Mouse (Mus musculus) neural tube, embryonic 11.5 days (tissue): ENCODE results near the gene CN725425. TPM values are rescaled to one million over a fixed set of nuclear protein-coding genes. Genes with fewer than 3 reads are reported as not detected.
A peak's percentile ranks its signal among the peaks of the same experiment; 100 is the strongest.

Source experiments
- ATAC-seq: fragments of 200-750 bp; cut with Nextera tagmentation; 2 replicates; pipeline ENCODE4 v1.8.0; 2017; ENCODE audit warnings: moderate number of reproducible peaks, mild to moderate bottlenecking, moderate TSS enrichment, moderate library complexity; ENCODE audit not compliant: insufficient read depth, low FRiP score, low TSS enrichment
- DNase-seq: peaks from one replicate; pipeline ENCODE4 v3.0.0-alpha.2; 2015; ENCODE audit warnings: low spot score
- H3K27ac ChIP-seq: fragments of 300-500 bp; sonication (generic); 2 replicates; pipeline ENCODE4 v1.5.1; 2014; ENCODE audit warnings: low read depth, mild to moderate bottlenecking, low read length
- H3K27me3 ChIP-seq: fragments of 300-500 bp; sonication (generic); 2 replicates; pipeline ENCODE4 v1.6.1; 2014; ENCODE audit warnings: mild to moderate bottlenecking, low read length, mixed read lengths; ENCODE audit not compliant: control insufficient read depth, insufficient read depth
- H3K36me3 ChIP-seq: fragments of 300-500 bp; sonication (generic); 2 replicates; pipeline ENCODE4 v1.6.1; 2014; ENCODE audit warnings: mild to moderate bottlenecking, low read length, moderate library complexity, mixed read lengths; ENCODE audit not compliant: control insufficient read depth, insufficient read depth
- H3K4me1 ChIP-seq: fragments of 300-500 bp; sonication (generic); 2 replicates; pipeline ENCODE4 v1.6.1; 2014; ENCODE audit warnings: low read length, mixed read lengths; ENCODE audit not compliant: control insufficient read depth, insufficient read depth
- H3K4me2 ChIP-seq: fragments of 300-500 bp; sonication (generic); 2 replicates; pipeline ENCODE4 v1.6.1; 2014; ENCODE audit warnings: low read depth, mild to moderate bottlenecking, moderate library complexity
- H3K4me3 ChIP-seq: fragments of 300-500 bp; sonication (generic); 2 replicates; pipeline ENCODE4 v1.5.1; 2014; ENCODE audit warnings: low read depth, low read length
- H3K9ac ChIP-seq: fragments of 300-500 bp; sonication (generic); 2 replicates; pipeline ENCODE4 v1.6.1; 2014; ENCODE audit warnings: mild to moderate bottlenecking, low read length
- H3K9me3 ChIP-seq: fragments of 300-500 bp; sonication (generic); 2 replicates; pipeline ENCODE4 v1.6.1; 2016; ENCODE audit warnings: low read length; ENCODE audit not compliant: control insufficient read depth
- WGBS: fragments of 180-500 bp; shearing (Covaris S2); extraction: QIAGEN DNeasy Blood & Tissue Kit; methylation state at CpG from one replicate; pipeline ENCODE4 v1.1.7; 2014; 5-methylcytosine and 5-hydroxymethylcytosine counted together
- polyA plus RNA-seq: library from polyadenylated mRNA; unstranded; fragments of >200 nt; fragmentation: Nextera tagmentation; extraction: Ambion mirVana; gene quantifications from 2 replicates; pipeline ENCODE4 v1.2.1, GENCODE M21; 2014

The CN725425 gene
- polyA plus RNA-seq, 1 experiment from 2014 or later, result not detected

DNA sequence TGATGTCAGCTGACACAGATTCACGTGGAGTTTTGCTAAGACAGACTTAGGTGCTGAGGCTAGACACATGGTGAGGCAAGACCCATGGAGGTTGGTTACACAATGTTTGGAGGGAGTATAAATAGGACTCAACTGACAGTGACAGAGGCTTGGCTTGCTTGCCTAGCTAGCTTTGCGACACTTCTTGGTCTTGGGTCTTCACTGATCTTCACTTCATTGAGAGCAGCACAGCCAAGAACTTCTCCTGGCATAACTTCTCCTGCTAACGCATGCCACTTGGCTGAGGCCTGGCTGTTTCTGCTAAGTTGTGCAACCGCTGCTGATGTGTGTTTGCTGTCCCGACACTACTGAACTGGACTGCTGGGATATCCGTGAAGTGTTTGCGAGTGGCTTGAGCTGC, 83.5 kb downstream of the CN725425 start:
- no peak for DNase-seq
- Histone ChIP-seq H3K27me3 (no peaks in the 10 kb centered on the region), H3K27ac (no peak overlapping the region), H3K4me2 (no peak overlapping the region), H3K4me3 (no peak overlapping the region), H3K9me3 (no peaks in the 10 kb centered on the region), H3K4me1 (no peaks in the 10 kb centered on the region), H3K36me3 (no peaks in the 10 kb centered on the region), H3K9ac (no peak overlapping the region)
- ATAC-seq, result no peak
- 94% methylated on average over 7 of the region's 7 CpGs for WGBS

DNA sequence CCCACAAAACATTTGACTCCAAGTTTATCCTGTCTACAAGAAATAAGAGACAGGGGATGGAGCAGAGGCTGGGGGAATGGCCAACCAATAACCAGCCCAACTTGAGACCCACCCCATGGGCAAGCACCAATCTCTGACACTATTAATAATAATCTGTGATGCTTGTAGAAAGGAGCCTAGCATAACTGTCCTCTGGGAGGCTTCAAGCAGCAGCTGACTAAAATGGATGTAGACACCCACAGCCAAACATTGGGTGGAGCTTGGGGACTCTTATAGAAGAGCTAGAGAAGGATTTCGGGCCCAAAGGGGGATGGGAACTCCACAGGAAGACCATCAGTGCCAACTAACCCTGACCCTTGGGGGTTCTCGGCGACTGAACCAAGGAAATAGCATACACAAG, 84.1 kb downstream of the CN725425 start:
- H3K4me2 ChIP-seq, result no peak overlapping the region
- WGBS, result 94% methylated on average over 3 of the region's 3 CpGs
- no peak for DNase-seq
- ATAC-seq, result no peak
- H3K4me3 ChIP-seq, result no peak overlapping the region
- H3K4me1 ChIP-seq, result no peaks in the 10 kb centered on the region
- H3K9me3 ChIP-seq, result no peaks in the 10 kb centered on the region
- H3K27ac ChIP-seq, result no peak overlapping the region
- H3K27me3 ChIP-seq, result no peaks in the 10 kb centered on the region
- H3K9ac ChIP-seq, result no peak overlapping the region
- no peaks in the 10 kb centered on the region for H3K36me3 ChIP-seq

DNA sequence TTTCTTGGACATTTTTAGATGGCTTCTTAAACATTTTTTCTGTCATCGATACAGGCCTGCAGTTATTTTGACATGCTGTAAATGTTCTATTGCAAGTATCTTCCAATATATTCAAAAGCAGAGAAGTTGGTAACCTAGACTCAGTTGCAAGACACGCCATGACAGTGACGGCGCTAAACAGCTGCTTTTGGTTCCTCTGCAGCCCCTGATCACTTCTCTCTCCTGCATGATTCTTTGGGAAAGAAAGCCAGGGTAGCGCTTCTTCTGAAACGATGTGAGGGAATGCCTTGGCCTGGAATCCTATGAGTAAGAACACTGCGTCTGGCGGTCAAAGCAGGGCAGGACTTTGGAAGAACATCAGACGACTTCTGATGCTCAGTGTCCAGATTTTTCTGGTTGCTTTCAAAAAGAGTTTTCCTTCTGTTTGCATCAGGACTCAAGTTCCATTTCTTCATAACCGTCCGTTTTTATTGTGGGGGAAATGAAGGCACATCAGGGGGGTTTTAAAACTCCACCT, 100.1 kb downstream of the CN725425 start:
- Histone ChIP-seq H3K4me2 (no peak overlapping the region), H3K4me3 (no peak overlapping the region), H3K27me3 (no peaks in the 10 kb centered on the region), H3K27ac (no peak overlapping the region), H3K36me3 (no peaks in the 10 kb centered on the region), H3K9me3 (no peaks in the 10 kb centered on the region), H3K4me1 (no peaks in the 10 kb centered on the region), H3K9ac (no peak overlapping the region)
- ATAC-seq, result no peak
- 87% methylated on average over 11 of the region's 11 CpGs for WGBS
- DNase-seq, result no peak

DNA sequence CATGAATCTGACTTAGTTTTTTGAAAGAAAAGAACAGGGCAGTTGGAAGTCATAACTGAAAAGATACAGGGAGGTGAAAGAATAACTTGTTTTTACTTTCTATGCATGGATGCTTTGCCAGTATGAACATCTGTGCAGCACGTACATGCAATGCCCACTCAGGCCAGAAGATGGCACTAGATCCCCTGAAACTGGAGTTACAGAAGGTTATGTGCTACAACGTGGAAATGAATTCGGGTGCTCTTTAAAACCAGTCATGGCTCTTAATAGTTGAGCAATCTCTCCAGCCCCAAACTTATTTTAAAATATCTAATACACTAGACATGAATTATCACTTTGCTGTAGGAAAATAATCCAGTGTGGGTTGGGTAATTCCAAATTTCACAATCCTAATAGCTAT, 102.1 kb downstream of the CN725425 start:
- Histone ChIP-seq H3K27me3 (no peaks in the 10 kb centered on the region), H3K9ac (no peak overlapping the region), H3K27ac (no peak overlapping the region), H3K4me1 (no peaks in the 10 kb centered on the region), H3K9me3 (no peaks in the 10 kb centered on the region), H3K36me3 (no peaks in the 10 kb centered on the region), H3K4me3 (no peak overlapping the region), H3K4me2 (no peak overlapping the region)
- ATAC-seq, result no peak; the same call in 1 of the 2 replicates
- WGBS, result 12% methylated on average over 3 of the region's 3 CpGs
- DNase-seq, result peak; percentile 80

DNA sequence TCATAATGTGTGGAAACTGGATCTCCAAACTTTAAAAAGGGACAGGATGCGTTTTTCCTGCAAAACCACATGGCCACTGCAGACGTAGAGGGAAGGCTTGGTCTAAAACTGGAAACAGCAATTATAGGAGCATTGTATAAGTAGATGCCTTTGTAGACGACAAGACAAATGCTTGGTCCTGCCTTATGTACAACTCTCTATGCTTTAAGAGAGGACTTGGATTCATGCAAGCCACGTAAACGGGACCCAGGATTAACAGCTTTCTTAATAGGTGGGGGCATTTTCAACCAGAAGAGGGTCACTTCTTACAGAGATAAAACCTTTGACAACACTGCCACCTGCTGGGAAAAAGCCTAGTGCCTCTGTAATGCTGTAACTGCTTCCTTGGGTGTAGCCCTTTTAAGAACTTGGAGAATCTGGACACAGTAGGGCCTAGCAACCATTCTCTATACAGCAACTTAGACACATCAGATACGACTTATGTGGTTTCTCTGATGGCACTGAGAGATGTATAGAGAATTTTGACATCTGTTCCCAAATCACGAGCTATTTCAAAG, 105.1 kb downstream of the CN725425 start:
- DNase-seq (peak; percentile 70), ATAC-seq (no peak; the same call in 1 of the 2 replicates)
- H3K9ac ChIP-seq, result no peak overlapping the region
- H3K27ac ChIP-seq, result no peak overlapping the region
- no peaks in the 10 kb centered on the region for H3K4me1 ChIP-seq
- no peak overlapping the region for H3K4me2 ChIP-seq
- no peaks in the 10 kb centered on the region for H3K27me3 ChIP-seq
- WGBS, result 54% methylated on average over 7 of the region's 7 CpGs
- H3K9me3 ChIP-seq, result no peaks in the 10 kb centered on the region
- no peaks in the 10 kb centered on the region for H3K36me3 ChIP-seq
- no peak overlapping the region for H3K4me3 ChIP-seq

Other genes with a start within 250 kb of the CN725425 start
- gene Kif21a, start 149.5 kb upstream of the CN725425 start, polyA plus RNA-seq, result 31.4 and 34.6 TPM in 2 replicates
- 13.6 and 15.5 TPM in 2 replicates for gene Abcd2, start 7.7 kb upstream of the CN725425 start, polyA plus RNA-seq